Mouse (Mus musculus): ENCODE measurements around the gene Prrc2a.
A peak's percentile ranks its signal among the peaks of the same experiment; 100 is the strongest.

Gene Prrc2a

DNA sequence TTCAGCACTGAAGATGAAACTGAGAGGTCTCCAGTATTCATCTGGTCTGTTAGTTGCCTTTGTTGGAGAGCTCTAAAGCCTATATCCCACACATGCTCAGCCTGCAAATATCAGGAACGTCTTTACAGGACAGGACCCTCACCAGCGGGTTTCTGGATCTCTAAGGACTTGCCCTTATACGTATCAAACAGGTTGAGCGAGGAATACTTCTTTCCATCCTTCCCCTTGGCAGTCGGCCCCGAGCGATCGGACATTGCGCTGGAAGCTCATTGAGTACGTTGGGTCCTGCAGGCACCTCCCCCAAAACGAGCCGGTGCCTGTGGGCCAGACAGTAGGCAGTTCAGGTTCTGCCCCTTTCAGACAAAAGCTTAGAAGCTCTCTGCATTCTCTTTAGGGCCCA lies 2.0 kb downstream of the Prrc2a start:
- no peak for DNase-seq (ENCODE audit: inconsistent ontology term)

DNA sequence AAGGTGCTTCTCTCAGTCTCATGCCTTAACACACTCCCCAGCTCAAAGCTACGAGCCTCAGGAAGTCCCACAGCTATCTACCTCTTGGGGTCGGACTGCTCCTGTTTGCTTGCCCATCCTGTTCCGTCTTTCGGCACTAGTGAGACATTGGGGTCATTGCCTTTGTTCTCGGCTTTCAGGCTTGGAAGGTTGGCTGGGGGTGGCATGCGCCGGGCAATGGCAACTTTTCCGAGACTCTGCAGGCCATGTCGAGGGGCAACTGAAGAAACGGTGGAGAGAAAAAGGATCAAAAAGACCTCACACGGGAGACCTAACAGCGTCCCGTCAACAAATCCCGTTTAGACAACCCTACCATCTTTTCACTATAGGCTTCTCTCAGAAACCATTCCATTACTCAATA lies 2.6 kb downstream of the Prrc2a start:
- no peak for DNase-seq (ENCODE audit: inconsistent ontology term)

GRCm38 (mm10) chr17:35161421-35161820 lies 3.3 kb downstream of the Prrc2a start:
- DNase-seq (ENCODE audit: inconsistent ontology term), result no peak

GRCm38 (mm10) chr17:35159638-35160037 lies 5.1 kb downstream of the Prrc2a start:
- no peak for DNase-seq (ENCODE audit: inconsistent ontology term)

DNA sequence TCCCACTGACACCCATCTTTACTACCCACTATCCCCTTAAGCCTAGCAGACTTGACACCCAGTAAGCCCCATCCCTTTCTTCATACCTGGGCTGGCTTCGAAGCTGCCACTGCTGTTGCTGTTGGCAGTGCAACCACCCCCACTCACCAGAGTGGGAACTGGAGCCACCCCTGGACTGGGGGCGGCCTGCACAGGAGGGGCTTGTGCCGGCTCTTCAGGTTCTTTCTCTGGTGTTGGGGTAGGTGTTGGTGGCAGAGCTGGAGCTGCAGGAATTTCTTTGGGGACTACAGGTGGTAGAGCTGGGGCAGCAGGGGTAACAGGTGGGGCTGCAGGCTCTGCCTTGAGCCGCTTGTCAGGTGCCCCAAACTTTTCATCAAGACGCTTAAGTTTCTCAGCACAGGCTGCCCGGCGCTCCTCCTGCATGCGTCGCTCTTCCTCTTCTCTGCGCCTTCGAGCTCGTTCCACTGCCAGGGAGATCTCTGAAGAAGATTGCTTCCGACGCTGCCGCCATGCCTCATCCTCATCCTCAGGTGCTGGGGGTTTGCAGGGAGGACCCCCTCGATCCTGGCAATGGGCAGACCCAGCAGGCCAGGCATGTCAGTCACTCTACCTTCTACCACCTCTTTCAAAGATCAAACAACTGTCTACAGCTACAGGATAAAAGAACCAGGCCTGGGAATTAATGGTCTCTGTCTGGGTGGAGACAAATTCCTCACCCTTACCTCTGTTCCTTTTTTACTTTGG lies 5.7 kb downstream of the Prrc2a start:
- no peak for DNase-seq (ENCODE audit: inconsistent ontology term)

DNA sequence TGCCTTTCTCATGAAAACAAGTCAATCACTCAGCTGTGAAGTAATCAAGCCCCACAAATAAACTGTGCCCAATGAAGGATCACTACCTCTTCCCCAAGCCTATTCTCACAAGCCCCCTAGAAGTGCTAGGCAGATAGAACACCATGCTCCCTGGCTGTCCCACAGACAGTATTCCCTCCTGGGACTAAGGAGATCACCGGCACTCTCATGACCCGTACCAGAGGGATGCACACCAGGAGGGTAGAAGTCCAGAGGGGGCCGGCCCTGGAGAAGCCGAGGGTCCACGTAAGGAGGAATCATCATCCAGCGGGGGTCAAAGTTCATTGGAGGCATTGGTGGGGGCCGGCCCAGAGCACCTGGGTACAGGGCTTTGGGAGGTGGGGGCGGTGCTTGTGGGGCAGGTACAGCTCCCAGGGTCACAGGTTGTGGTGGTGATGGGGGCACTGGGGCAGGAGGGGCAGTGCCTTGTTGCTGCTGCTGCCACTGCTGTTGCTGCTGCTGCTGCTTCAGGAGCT lies 7.0 kb downstream of the Prrc2a start:
- no peak for DNase-seq (ENCODE audit: inconsistent ontology term)

DNA sequence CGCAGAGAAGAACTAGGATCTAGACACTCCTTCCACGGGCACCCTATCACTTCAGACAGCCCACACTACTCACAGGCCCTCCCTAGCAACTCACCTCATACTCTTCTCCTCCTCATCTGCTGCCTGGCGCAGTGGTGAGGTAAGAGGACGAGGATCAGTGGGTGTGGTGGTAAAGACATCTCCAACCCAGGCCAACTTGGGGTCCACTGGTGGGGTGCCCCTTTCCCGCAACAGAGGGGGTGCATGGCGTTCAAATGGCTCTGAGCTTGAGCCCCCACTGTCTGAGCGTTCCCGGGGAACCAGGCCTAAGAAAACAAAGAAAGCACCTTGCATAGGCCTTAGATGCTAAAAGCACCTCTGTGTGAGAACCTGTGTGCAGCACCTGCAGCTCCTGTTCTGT lies 7.4 kb downstream of the Prrc2a start:
- DNase-seq (ENCODE audit: inconsistent ontology term), result no peak

DNA sequence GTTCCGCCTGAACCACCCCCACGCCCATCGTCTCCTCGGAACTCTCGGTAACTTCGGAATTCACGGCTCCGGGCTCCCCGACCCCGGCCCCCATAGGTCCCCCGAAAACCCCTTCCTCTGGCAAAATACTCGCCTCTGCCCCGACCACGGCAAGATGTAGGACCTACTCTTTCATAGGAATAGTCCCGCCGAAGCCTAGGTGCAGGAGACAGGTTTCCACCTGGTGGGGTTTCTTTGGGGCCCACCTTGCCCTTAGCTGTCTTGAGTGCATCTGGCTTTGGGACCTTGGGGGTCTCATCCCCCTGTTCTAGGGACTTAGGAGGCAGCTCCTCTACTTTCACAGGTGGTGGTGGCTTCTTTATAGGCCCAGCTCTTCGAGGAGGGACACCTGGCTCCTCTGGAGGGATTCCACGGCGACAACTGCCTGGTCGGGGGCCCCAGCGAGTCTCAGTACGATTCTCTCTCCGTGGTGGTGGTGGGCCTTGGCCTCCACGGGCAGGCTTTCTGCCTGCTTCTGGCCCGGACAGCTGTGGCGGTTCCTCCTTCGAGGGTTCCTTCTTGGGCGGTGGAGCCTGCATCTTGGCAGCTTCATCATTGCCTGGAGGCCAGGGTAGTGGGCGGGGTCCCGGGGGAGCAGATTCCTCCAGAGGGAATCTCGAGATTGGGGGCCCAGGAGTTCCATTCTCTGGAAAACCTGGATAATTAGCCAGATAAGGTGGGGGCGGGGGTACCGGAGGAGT lies 8.1 kb downstream of the Prrc2a start:
- no peak for DNase-seq (ENCODE audit: inconsistent ontology term)

GRCm38 (mm10) chr17:35155451-35155850 lies 9.2 kb downstream of the Prrc2a start:
- DNase-seq (ENCODE audit: inconsistent ontology term), result no peak

DNA sequence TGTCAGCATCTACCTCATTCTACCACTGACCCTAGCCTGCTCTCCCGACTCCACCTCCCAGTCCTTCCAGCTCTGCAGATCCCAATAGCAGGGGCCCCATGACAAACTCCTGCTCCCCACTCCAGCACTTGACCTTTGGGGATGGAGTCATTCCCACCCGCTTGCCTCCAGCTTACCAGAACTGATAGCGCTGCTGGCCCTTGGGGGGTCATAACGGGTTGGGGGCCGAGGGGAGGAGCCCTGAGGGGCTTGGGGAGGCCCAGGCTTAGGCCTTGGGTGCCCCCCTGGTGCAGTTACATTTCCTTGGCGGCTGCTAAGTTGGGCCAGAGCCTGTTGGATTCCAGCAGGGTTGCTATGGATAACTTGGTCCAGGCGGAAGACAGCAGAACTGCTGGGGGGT lies 10.1 kb downstream of the Prrc2a start:
- no peak for DNase-seq (ENCODE audit: inconsistent ontology term)

- DNase-seq (ENCODE audit: inconsistent ontology term), result no peak
Measured at GRCm38 (mm10) chr17:35153931-35154330, 10.8 kb downstream of the Prrc2a start.

DNA sequence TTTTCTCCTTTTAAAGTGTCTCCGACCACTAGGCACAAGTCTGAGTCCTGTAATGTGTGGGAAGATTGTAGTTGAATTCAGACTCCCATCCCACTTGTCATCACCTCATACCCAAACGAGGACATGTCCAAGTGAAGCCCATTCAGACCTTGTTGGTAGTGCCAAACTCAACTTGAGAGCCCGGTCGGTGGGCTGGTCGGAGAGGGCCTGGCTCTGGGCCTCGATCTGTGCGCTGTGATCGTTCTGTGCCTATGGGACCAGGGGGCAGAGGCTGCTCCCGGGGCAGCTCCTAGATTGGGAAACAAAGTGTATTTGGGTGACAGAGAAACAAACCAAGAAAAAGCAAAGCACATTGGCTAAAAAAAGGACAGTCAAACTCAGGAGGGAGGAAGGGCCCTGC lies 11.6 kb downstream of the Prrc2a start:
- no peak for DNase-seq (ENCODE audit: inconsistent ontology term)

DNA sequence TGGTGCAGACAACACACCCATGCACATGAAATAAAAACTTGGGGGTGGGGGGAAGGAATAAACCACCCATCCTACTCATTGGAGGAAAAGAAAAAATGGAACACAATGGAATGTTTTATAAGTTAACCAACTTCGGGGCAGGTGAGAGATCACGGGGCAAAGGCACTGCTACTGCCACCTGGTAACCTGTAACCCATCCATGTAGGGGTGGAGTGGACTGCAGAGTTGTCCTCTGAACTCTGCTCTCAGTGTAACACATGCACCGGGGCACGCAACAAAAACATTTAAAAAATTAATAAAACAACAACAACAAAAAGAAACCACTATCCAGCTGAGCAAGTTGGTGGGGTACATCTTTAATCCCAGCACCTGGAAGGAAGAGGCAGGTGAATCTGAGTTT lies 12.6 kb downstream of the Prrc2a start:
- no peak for DNase-seq (ENCODE audit: inconsistent ontology term)

- no peak for DNase-seq (ENCODE audit: inconsistent ontology term)
Measured at GRCm38 (mm10) chr17:35147922-35148639, 16.6 kb downstream of the Prrc2a start.

DNA sequence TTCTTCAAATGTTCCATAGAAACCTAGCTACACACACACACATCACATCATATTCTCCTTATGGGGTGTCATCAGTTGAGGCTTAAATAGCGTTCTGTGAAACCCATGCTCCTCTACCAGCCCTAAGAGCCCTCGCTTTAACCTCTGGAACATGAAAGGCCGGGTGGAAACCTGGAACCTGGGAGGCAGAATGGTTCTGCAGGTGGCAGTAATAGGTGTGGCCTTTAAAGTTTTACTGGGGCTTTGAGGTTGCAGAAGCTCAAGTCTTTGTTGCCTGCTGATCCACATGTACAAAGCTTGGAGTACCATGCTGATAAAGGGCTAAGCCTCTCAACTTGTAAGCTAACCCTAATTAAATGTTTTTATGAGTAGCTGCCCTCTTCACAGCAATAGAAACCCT lies 17.3 kb downstream of the Prrc2a start:
- DNase-seq (ENCODE audit: inconsistent ontology term), result no peak

DNA sequence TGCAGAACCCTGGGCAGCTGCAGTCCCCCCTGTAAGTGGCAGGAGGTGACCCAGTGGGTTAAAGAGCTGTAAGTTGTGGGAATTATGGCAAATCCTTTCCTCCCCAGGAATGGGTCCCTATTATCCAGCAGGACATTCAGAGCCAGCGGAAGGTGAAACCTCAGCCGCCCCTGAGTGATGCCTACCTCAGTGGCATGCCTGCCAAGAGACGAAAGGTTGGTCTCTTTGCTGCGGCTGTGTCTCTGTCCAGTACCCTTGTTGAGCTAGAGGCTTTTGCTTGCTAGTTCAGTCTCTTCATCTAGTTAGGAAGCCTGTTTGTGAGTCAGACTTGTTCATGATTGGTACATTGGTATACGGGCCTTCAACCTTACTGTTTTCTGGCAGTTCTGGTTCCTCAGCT lies 18.6 kb downstream of the Prrc2a start:
- no peak for DNase-seq (ENCODE audit: inconsistent ontology term)

- no peak for DNase-seq (ENCODE audit: inconsistent ontology term)
Measured at GRCm38 (mm10) chr17:35141971-35142370, 22.7 kb downstream of the Prrc2a start.

DNA sequence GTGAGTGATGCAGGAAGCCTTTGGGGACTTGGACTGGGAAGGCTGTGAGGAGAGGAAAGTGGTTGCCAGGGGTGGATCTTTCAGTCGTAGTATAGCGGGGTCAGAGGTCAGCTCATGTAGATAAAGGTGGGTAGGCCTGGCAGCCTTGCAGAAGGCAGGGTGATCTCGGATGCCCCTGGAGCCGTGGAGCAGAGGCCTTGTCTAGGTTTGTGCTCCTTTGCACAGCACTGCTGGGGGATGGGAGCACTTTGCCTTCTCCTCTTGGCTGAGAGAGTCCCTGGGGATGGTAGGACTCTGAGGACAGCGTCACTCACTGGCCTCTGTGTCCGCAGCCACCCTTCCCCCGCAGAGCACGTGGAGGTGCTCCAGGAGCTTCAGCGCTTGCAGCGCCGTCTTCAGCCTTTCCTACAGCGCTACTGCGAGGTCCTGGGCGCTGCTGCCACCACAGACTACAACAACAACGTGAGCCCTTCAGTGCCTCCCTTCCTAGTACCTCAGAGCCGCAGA lies 24.2 kb downstream of the Prrc2a start:
- no peak for DNase-seq (ENCODE audit: inconsistent ontology term)

DNA sequence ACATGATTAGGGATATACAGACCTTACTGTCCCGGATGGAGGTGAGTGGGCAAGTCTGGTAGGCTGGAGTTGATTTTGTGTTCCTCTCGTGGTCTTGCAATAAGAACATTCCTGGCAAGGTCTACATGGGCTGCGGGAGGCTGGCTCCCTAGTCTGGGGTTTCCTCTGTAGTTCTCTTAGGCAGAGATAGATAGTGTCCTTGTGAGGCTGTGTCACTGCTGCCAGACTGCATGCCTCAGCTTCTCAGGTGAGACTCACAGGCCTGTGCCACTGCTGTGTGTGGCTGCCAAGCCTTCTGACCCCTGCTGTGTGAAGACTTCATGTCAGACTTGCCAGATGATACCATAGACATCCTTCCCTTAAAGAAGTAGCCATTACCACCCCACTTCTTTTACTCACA lies 25.4 kb downstream of the Prrc2a start:
- no peak for DNase-seq (ENCODE audit: inconsistent ontology term)

DNA sequence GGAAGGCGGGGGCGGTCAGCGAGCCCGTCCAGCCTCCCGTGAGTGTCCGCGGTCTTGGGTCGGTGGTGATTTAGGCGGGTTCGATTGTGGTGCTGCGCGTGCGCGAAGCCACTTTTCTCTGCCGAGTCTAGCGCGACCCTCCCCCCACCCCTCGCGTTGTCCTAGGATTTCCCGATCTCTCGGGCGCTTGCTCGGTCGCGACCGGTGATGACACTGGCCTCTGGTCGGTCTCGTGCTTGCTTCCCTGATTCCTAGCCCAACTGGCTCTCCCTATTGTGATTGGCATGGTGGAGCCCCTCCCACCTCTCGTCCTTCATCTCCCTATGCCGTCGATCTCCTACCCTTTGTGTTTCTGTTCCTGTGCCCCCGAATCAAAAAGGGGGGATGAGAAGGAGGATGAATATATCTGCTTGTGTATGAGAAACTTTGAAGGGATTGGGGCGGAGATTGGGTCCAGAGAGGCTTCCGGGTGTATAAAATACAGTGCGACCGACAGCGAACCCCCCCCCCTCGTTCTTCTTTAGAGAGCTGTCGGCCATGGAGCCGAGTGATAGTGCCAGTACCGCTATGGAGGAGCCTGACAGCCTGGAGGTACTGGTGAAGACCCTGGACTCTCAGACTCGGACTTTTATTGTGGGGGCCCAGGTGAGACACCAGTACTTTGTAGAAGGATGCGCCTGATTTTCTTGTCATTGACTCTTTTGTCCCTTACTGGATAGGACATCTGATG lies 28.9 kb downstream of the Prrc2a start:
- DNase-seq (ENCODE audit: inconsistent ontology term), result no peak

DNA sequence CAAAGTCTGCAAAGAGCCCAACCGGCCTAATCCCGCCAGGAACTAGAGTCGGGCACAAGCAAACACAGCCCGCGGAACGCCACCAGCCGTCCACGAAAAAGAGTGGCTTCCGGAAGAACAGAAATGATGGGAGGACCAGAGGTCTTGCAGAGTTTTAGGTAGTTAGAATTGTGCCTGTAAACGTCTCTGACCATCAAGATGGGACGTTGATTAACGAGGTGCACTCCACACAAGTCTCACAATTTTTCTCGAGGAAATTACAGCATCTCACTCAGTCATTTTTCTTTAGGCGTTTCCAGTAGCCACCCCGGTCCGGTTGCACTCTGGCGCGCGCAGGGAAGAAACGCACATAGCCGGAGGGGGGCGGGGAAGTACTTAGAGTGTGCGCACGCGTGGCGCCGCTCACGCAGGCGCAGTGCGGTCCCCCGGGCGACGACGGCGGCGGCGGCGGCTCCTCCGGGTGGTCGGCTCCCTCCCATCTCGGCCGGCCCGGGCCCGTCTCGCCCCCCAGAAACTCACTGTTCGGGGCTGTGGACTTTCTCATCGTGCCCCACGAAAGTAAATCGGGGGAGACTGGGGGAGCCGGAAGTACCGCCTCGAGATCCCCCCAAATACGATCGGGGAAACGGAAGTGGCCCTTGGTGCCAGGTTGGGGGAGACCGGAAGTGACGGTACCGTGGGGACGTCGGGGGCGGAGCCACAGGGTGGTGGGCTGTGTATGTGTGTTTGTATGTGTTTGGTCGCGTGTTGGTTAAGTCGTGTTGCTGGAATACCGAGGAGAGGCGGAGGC lies 29.7 kb downstream of the Prrc2a start, which contains the start of gene Bag6:
TSS of gene Bag6 (plus strand) at position 378 of the 790 bp plus-strand sequence.
- DNase-seq (ENCODE audit: inconsistent ontology term), result peak; percentile 99

Data from Muller cell, postnatal 12 days (primary cell).